Mouse (Mus musculus) MEL (cell line): ENCODE measurements around the gene Prl. TPM values are rescaled to one million over a fixed set of nuclear protein-coding genes. Genes with fewer than 3 reads are reported as not detected.

Experiments used
- polyA plus RNA-seq, 2 experiments: library from polyadenylated mRNA; stranded (reverse) in 1 of 2; unstranded in 1 of 2; fragments of >175 nt in 1 of 2; fragments of >200 nt in 1 of 2; gene quantifications; 2 replicates each; pipeline versions ENCODE4 v1.2.1 to v1.2.4; 2012; ENCODE audit warnings: low replicate concordance in 2 of 2, low read depth in 1 of 2; ENCODE audit not compliant: insufficient read length in 2 of 2, insufficient read depth in 1 of 2, missing spikeins in 1 of 2
- total RNA-seq: library from RNA; depleted of rRNA; stranded (reverse); fragments of 300-350 nt; gene quantifications from 2 replicates; pipeline ENCODE4 v1.2.3, GENCODE M21; 2012; rRNA removed

Prl gene
- total and polyA plus RNA-seq, 3 experiments: not detected

Other genes starting within 250 kb of the Prl start
- gene Prl3d1, start 36.6 kb downstream of the Prl start, total RNA-seq: not detected in 2 replicates
- gene Prl3d1, start 36.6 kb downstream of the Prl start, polyA plus RNA-seq: not detected
- gene Prl3d2, start 64.1 kb downstream of the Prl start, total RNA-seq: not detected in 2 replicates
- not detected for gene Prl3d2, start 64.1 kb downstream of the Prl start, polyA plus RNA-seq
- gene Prl3d3, start 99.2 kb downstream of the Prl start, total RNA-seq: not detected in 2 replicates
- not detected for gene Prl3d3, start 99.2 kb downstream of the Prl start, polyA plus RNA-seq
- gene Prl3c1, start 139.1 kb downstream of the Prl start, total RNA-seq: not detected in 2 replicates
- gene Prl3c1, start 139.1 kb downstream of the Prl start, polyA plus RNA-seq: not detected
- not detected in 2 replicates for gene Prl3b1, start 184.3 kb downstream of the Prl start, total RNA-seq
- gene Prl3b1, start 184.3 kb downstream of the Prl start, polyA plus RNA-seq: not detected
- gene Prl3a1, start 201.9 kb downstream of the Prl start, total RNA-seq: not detected in 2 replicates
- gene Prl3a1, start 201.9 kb downstream of the Prl start, polyA plus RNA-seq: not detected